Mouse (Mus musculus) embryonic fibroblast, embryonic 13.5 days (primary cell): Measurements from ENCODE around the gene Arhgap10.

Experiments used
- CTCF ChIP-seq: IDR thresholded peaks from 2 replicates; pipeline ENCODE4 v1.5.1; 2011; ENCODE audit warnings: mild to moderate bottlenecking, control low read depth, low read length, moderate library complexity, borderline replicate concordance; ENCODE audit not compliant: insufficient read depth
- POLR2A ChIP-seq: IDR thresholded peaks from 2 replicates; pipeline ENCODE4 v1.6.1; 2011; ENCODE audit warnings: low read depth, mild to moderate bottlenecking, control low read depth, low read length, moderate library complexity

- no peak for TF ChIP-seq CTCF
- TF ChIP-seq POLR2A, result no peak
These were observed 175.6 kb downstream of the Arhgap10 start for GRCm38 (mm10) chr8:77342144-77342543.
